Mouse (Mus musculus): ENCODE measurements around the gene Fpgt. TPM values are rescaled to one million over a fixed set of nuclear protein-coding genes. Genes with fewer than 3 reads are reported as not detected.

Gene Fpgt
- polyA plus RNA-seq, 1 experiment from 2014 or later = 15.1 TPM

GRCm38 (mm10) chr3:155052021-155052420 lies 41.2 kb downstream of the Fpgt start:
- no peak for DNase-seq (ENCODE audit: low spot score)
- Histone ChIP-seq H3K4me1 (no peaks in the 10 kb centered on the region), H3K27me3 (ENCODE audit: low read depth, poor library complexity, severe bottlenecking) (no peaks in the 10 kb centered on the region), H3K27ac (replicated peaks) (no peak overlapping the region), H3K4me3 (no peak overlapping the region), H3K36me3 (no peaks in the 10 kb centered on the region), H3K9me3 (replicated peaks) (no peaks in the 10 kb centered on the region)

DNA sequence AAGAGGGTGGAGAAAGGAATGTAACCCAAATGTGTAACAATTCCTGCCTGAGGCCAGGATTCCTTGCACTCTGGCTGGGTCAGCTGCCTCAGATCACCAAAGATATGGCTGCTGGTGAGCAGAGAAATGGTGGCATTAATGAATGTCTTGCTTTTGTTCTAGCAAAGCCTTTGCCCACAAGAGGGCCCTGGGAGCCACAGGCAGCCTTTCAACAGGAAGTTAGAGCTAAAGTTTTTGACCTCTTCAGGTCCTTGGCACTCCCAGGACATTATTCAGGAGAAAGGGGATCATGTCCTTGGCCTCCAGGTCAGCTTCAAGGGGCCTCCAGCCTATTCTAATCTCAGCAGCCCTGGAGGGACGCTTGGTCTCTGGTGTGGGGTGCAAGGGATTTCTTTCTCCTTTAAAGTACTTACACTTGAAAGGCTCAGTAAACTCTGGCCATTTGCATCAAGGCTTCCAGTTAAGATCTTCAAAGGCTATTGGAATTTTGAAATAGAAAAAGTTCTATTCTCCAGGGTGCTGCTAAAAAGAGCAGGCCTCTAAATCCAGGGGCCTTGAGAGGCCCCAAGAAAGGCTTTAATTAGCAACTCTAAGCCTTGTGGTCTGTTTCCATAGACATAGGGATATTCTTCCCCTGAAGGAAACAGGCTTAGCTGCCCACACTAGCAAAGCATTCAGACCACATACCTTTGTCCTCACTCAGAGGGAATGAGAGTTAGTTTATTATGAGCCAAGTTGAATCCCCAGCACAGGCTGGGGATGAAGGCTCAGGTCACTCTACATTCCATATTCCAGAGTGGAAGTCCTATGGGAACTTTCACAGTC lies 54.0 kb downstream of the Fpgt start:
- 8% methylated on average over 1 of the region's 1 CpGs for WGBS
- H3K27ac ChIP-seq (replicated peaks) = no peak overlapping the region
- DNase-seq (ENCODE audit: low spot score) = peak; percentile 45

More for the DNA sequence above, 54.0 kb downstream of the Fpgt start:
- Histone ChIP-seq H3K9me3 (replicated peaks) (no peaks in the 10 kb centered on the region), H3K4me1 (peaks cover 16% of the 10 kb centered on the region), H3K36me3 (no peaks in the 10 kb centered on the region), H3K27me3 (ENCODE audit: low read depth, poor library complexity, severe bottlenecking) (peaks cover 38% of the 10 kb centered on the region), H3K4me3 (no peak overlapping the region)

Other genes with a start within 250 kb of the Fpgt start
- gene Tnni3k, start 38.0 kb downstream of the Fpgt start, polyA plus RNA-seq (2016; fragmentation: Nextera tagmentation; extraction: Ambion mirVana) = 0.05 TPM in 1 of 2 replicates, not detected in the other
- gene Lrriq3, start within 50 bp of the Fpgt start, polyA plus RNA-seq (2016; fragmentation: Nextera tagmentation; extraction: Ambion mirVana) = 1.3 and 1.4 TPM in 2 replicates